Mouse (Mus musculus) adrenal gland, postnatal 36 days (tissue): ENCODE results near the gene Tcn2. TPM values are rescaled to one million over a fixed set of nuclear protein-coding genes. Genes with fewer than 3 reads are reported as not detected.
"Not testable (repeated sequence)": the region's sequence is repeated elsewhere in the genome, so short reads cannot be mapped to it uniquely, and the experiment has no call there.

Experiments used
- DNase-seq, 2 experiments: peaks; one replicate each; pipeline ENCODE4 v3.0.0; 2021; ENCODE audit warnings: mixed read lengths in 1 of 2
- long read RNA-seq, 2 experiments: library from polyadenylated mRNA; stranded (forward); transcript quantifications; one replicate each; pipeline ENCODE4 v2.0.0; 2021; ENCODE audit warnings: borderline sequencing depth in 2 of 2
- total RNA-seq, 2 experiments: library from RNA; stranded (reverse); gene quantifications; 2 replicates each; pipeline ENCODE4 v1.2.3; 2021

The Tcn2 gene
- total RNA-seq = 100 to 1,000 TPM; 131 to 132 TPM
- long read RNA-seq, experiment 1, transcript Tcn2-203 (10 exons, 1,949 nt) = minor isoform, 13 of 87 reads
- long read RNA-seq, experiment 1, transcript Tcn2-207 (10 exons, 2,027 nt) = major isoform, 20 of 87 reads
- long read RNA-seq, experiment 1, partial matches to known transcripts = 40 of 87 reads
- long read RNA-seq, experiment 1, other reads (novel, unspliced or antisense) = 9 of 87 reads
- long read RNA-seq, experiment 2, transcript Tcn2-201 (10 exons, 1,897 nt) = minor isoform, 6 of 60 reads
- long read RNA-seq, experiment 2, transcript Tcn2-207 (10 exons, 2,027 nt) = major isoform, 23 of 60 reads
- long read RNA-seq, experiment 2, transcript Tcn2-203 (10 exons, 1,949 nt) = minor isoform, 14 of 60 reads
- long read RNA-seq, experiment 2, partial matches to known transcripts = 8 of 60 reads
- long read RNA-seq, experiment 2, other reads (novel, unspliced or antisense) = 9 of 60 reads

GRCm38 (mm10) chr11:3931511-3932211, at the start of gene Tcn2:
Gene Tcn2, minus strand, starts transcription at chr11:3932159.
- DNase-seq = peak; percentile 92 to 95

- DNase-seq = no peak
Measured at GRCm38 (mm10) chr11:3981536-3981935, 49.6 kb upstream of the Tcn2 start.

- DNase-seq = no peak
Measured at GRCm38 (mm10) chr11:3978421-3978820, 46.5 kb upstream of the Tcn2 start.

- no peak for DNase-seq
Measured at GRCm38 (mm10) chr11:3976678-3977077, 44.7 kb upstream of the Tcn2 start, which contains the start of gene 4930556J24Rik. Gene 4930556J24Rik, minus strand, starts transcription at chr11:3976778.

- no peak for DNase-seq
Measured at GRCm38 (mm10) chr11:3974311-3974710, 42.4 kb upstream of the Tcn2 start.

- no peak for DNase-seq
Measured at GRCm38 (mm10) chr11:3973081-3973480, 41.1 kb upstream of the Tcn2 start.

GRCm38 (mm10) chr11:3970361-3970760, 38.4 kb upstream of the Tcn2 start:
- DNase-seq = no peak

- DNase-seq = no peak
Measured at GRCm38 (mm10) chr11:3969837-3970236, 37.9 kb upstream of the Tcn2 start.

GRCm38 (mm10) chr11:3964416-3965172, 32.6 kb upstream of the Tcn2 start:
- DNase-seq = no peak

- DNase-seq = peak; percentile 80 to 88
Measured at GRCm38 (mm10) chr11:3963610-3964415, 31.9 kb upstream of the Tcn2 start, which contains the start of gene Pes1. Gene Pes1, plus strand, starts transcription at chr11:3963975.

GRCm38 (mm10) chr11:3963155-3963554, 31.2 kb upstream of the Tcn2 start:
- DNase-seq = peak in 1 of 2 experiments; percentile 9

- no peak for DNase-seq
Measured at GRCm38 (mm10) chr11:3961761-3962160, 29.8 kb upstream of the Tcn2 start.

GRCm38 (mm10) chr11:3960901-3961300, 28.9 kb upstream of the Tcn2 start:
- no peak for DNase-seq

GRCm38 (mm10) chr11:3955371-3955770, 23.4 kb upstream of the Tcn2 start:
- DNase-seq = not testable (repeated sequence)

- DNase-seq = not testable (repeated sequence)
Measured at GRCm38 (mm10) chr11:3954876-3955275, 22.9 kb upstream of the Tcn2 start.

- no peak for DNase-seq
Measured at GRCm38 (mm10) chr11:3946386-3946785, 14.4 kb upstream of the Tcn2 start.

GRCm38 (mm10) chr11:3941371-3941770, 9.4 kb upstream of the Tcn2 start:
- DNase-seq = no peak

GRCm38 (mm10) chr11:3937321-3937874, 5.4 kb upstream of the Tcn2 start:
- no peak for DNase-seq

- DNase-seq = no peak
Measured at GRCm38 (mm10) chr11:3936318-3936717, 4.4 kb upstream of the Tcn2 start.

GRCm38 (mm10) chr11:3935135-3935534, 3.2 kb upstream of the Tcn2 start:
- no peak for DNase-seq

GRCm38 (mm10) chr11:3933756-3934285, 1.9 kb upstream of the Tcn2 start:
- DNase-seq = no peak
